12 mouse cellular contexts compared by ENCODE assay signal in the genomic region with DNA sequence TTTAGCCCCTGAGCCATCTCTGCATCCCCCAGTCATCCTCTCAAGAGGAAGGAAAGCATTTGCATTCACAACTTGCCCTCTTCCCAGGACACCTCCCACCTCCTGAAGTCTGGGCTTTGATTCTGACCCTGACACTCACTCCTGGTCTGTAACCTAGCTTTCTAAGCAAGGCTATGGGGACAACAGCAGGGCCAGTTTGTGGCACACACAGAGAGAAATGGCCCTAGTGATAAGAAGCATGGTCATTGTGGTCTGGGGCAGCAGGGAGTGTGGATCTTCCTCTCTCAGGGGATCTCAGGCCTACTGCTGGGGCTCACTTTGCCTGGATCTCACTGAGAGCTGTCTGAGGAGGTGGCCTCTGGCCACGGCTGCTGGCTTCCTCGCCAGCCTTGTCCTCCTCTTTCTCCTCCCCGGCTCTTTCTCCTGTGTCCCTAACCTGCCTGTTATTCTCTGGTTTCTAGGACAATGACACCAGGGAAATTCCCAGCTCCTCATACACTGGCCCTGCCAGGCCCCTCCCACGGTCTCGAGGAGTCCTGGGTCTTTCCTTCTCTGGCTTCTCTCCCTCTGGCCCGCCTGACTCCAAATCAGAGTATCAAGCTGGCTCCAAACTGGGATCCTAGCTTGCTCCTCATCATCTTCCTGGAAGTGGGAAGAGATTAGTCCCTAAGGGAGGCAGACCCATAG. TPM values are rescaled to one million over a fixed set of nuclear protein-coding genes. Genes with fewer than 3 reads are reported as not detected.
DNase-seq lines count a peak whose midpoint lies in the region; ATAC-seq lines count a peak whose summit lies in the region.
"Had no signal": no experiment of that assay in that cellular context is flagged by ENCODE, and none has a peak within 500 bp of the region (broad histone marks: within the 10 kb centered on the region; RNA-seq: fewer than 3 reads in every experiment).

No protein-coding gene starts in this region.

- H3K4me2 ChIP-seq in heart, embryonic 13.5 days = peak overlapping the region; percentile 51
- no peak overlapping the region for H3K4me2 ChIP-seq in heart, embryonic 11.5 days
- H3K4me2 ChIP-seq in intestine, embryonic 15.5 days (replicated peaks) = peak overlapping the region; percentile 48
- H3K4me2 ChIP-seq in neural tube, embryonic 15.5 days = no peak overlapping the region

- no peaks in the 10 kb centered on the region for H3K36me3 ChIP-seq in heart, embryonic 13.5 days
- H3K36me3 ChIP-seq in heart, embryonic 11.5 days (ENCODE audit: control insufficient read depth, insufficient read depth, low read length) = no peaks in the 10 kb centered on the region
- no peaks in the 10 kb centered on the region for H3K36me3 ChIP-seq in intestine, embryonic 15.5 days
- H3K36me3 ChIP-seq in neural tube, embryonic 15.5 days = no peaks in the 10 kb centered on the region
- H3K36me3 ChIP-seq: forebrain, embryonic 10.5 days had no signal

- peak overlapping the region; percentile 46 for H3K27ac ChIP-seq in heart, embryonic 13.5 days (replicated peaks)
- H3K27ac ChIP-seq in heart, embryonic 11.5 days (ENCODE audit: low read depth, low read length) = no peak overlapping the region
- H3K27ac ChIP-seq in intestine, embryonic 15.5 days = peak overlapping the region; percentile 57; the same call in 1 of the 2 replicates
- no peak overlapping the region for H3K27ac ChIP-seq in neural tube, embryonic 15.5 days (replicated peaks)

- ATAC-seq in heart, embryonic 13.5 days (ENCODE audit: extremely low read depth, insufficient number of reproducible peaks, low FRiP score, low TSS enrichment) = no peak
- ATAC-seq in heart, embryonic 11.5 days (replicated peaks; ENCODE audit: insufficient number of reproducible peaks, low FRiP score, low TSS enrichment) = no peak
- no peak for ATAC-seq in intestine, embryonic 15.5 days
- ATAC-seq in neural tube, embryonic 15.5 days (ENCODE audit: low FRiP score) = no peak

- DNase-seq in CD4-positive helper T cell, adult 2 months (ENCODE audit: low read depth, low spot score) = peak; percentile 56
- DNase-seq in MN1 (ENCODE audit: low spot score) = peak; percentile 62
- DNase-seq in cerebellum, postnatal 36 days = no peak
- DNase-seq: kidney, adult 11 months; liver; right cerebral cortex, postnatal 25 days; thymus, adult 18-20 months had no signal

- WGBS in heart, embryonic 13.5 days = 67% methylated on average over 6 of the region's 6 CpGs
- 61% methylated on average over 6 of the region's 6 CpGs for WGBS in heart, embryonic 11.5 days (ENCODE audit: insufficient replicate concordance)
- 62% methylated on average over 6 of the region's 6 CpGs for WGBS in intestine, embryonic 15.5 days
- 75% methylated on average over 6 of the region's 6 CpGs for WGBS in neural tube, embryonic 15.5 days

- no peak overlapping the region for H3K4me3 ChIP-seq in heart, embryonic 13.5 days
- no peak overlapping the region for H3K4me3 ChIP-seq in heart, embryonic 11.5 days (ENCODE audit: low read depth, low read length)
- no peak overlapping the region for H3K4me3 ChIP-seq in intestine, embryonic 15.5 days (replicated peaks)
- no peak overlapping the region for H3K4me3 ChIP-seq in neural tube, embryonic 15.5 days (replicated peaks)
- H3K4me3 ChIP-seq: forebrain, embryonic 10.5 days had no signal

- no peaks in the 10 kb centered on the region for H3K27me3 ChIP-seq in heart, embryonic 13.5 days (replicated peaks)
- H3K27me3 ChIP-seq in heart, embryonic 11.5 days (ENCODE audit: control insufficient read depth, insufficient read depth, low read length) = no peaks in the 10 kb centered on the region
- H3K27me3 ChIP-seq in intestine, embryonic 15.5 days (replicated peaks) = no peaks in the 10 kb centered on the region
- H3K27me3 ChIP-seq in neural tube, embryonic 15.5 days (replicated peaks) = no peaks in the 10 kb centered on the region

- no peaks in the 10 kb centered on the region for H3K9me3 ChIP-seq in heart, embryonic 13.5 days
- no peaks in the 10 kb centered on the region for H3K9me3 ChIP-seq in heart, embryonic 11.5 days (replicated peaks; ENCODE audit: control insufficient read depth, low read length)
- H3K9me3 ChIP-seq in intestine, embryonic 15.5 days = no peaks in the 10 kb centered on the region
- H3K9me3 ChIP-seq in neural tube, embryonic 15.5 days (replicated peaks) = no peaks in the 10 kb centered on the region
- H3K9me3 ChIP-seq: forebrain, embryonic 10.5 days had no signal

- peaks cover 40% of the 10 kb centered on the region for H3K4me1 ChIP-seq in heart, embryonic 13.5 days
- H3K4me1 ChIP-seq in heart, embryonic 11.5 days (ENCODE audit: control insufficient read depth, insufficient read depth, low read length) = peaks cover 26% of the 10 kb centered on the region
- peaks cover 19% of the 10 kb centered on the region for H3K4me1 ChIP-seq in intestine, embryonic 15.5 days (replicated peaks)
- peaks cover 3% of the 10 kb centered on the region; the same call in 1 of the 2 replicates for H3K4me1 ChIP-seq in neural tube, embryonic 15.5 days

- H3K9ac ChIP-seq in heart, embryonic 13.5 days = 0 out of 2 replicates have a peak overlapping the region, but pooled peaks have one; percentile 50
- H3K9ac ChIP-seq in heart, embryonic 11.5 days (ENCODE audit: low read depth, low read length) = no peak overlapping the region
- no peak overlapping the region; the same call in 1 of the 2 replicates for H3K9ac ChIP-seq in intestine, embryonic 15.5 days
- H3K9ac ChIP-seq in neural tube, embryonic 15.5 days (replicated peaks) = no peak overlapping the region

RNA-seq across cellular contexts. Expression of a gene that starts 1.4 kb away (rescaled TPM):
- polyA plus RNA-seq in heart, embryonic 13.5 days (2015; fragmentation: Nextera tagmentation; extraction: Ambion mirVana) = 18.6 and 21.2 TPM in 2 replicates
- 16.0 and 16.8 TPM in 2 replicates for polyA plus RNA-seq in heart, embryonic 11.5 days (2014; fragmentation: Nextera tagmentation; extraction: Ambion mirVana)
- 22.7 and 24.5 TPM in 2 replicates for polyA plus RNA-seq in intestine, embryonic 15.5 days (2015; fragmentation: Nextera tagmentation; extraction: Ambion mirVana)
- polyA plus RNA-seq in neural tube, embryonic 15.5 days (2015; fragmentation: Nextera tagmentation; extraction: Ambion mirVana) = 20.0 and 23.2 TPM in 2 replicates

RNA-seq across cellular contexts. Expression of a gene that starts 59.1 kb away (rescaled TPM):
- polyA plus RNA-seq in heart, embryonic 13.5 days (2015; fragmentation: Nextera tagmentation; extraction: Ambion mirVana) = 1,129 and 1,294 TPM in 2 replicates
- 1,579 and 1,713 TPM in 2 replicates for polyA plus RNA-seq in heart, embryonic 11.5 days (2014; fragmentation: Nextera tagmentation; extraction: Ambion mirVana)
- 308 and 352 TPM in 2 replicates for polyA plus RNA-seq in intestine, embryonic 15.5 days (2015; fragmentation: Nextera tagmentation; extraction: Ambion mirVana)
- polyA plus RNA-seq in neural tube, embryonic 15.5 days (2015; fragmentation: Nextera tagmentation; extraction: Ambion mirVana) = 69.2 and 82.4 TPM in 2 replicates

Comparison
In these comparisons a context has a peak if more than half of its experiments do, and no peak if none do; other contexts are left out.
1. H3K27ac ChIP-seq: peak in heart, embryonic 13.5 days (single experiment) and intestine, embryonic 15.5 days (single experiment); none in heart, embryonic 11.5 days (single experiment) and neural tube, embryonic 15.5 days (single experiment).
2. H3K4me2 ChIP-seq: peak in heart, embryonic 13.5 days (single experiment) and intestine, embryonic 15.5 days (single experiment); none in heart, embryonic 11.5 days (single experiment) and neural tube, embryonic 15.5 days (single experiment).
3. DNase-seq: peak in CD4-positive helper T cell, adult 2 months (single experiment) and MN1 (single experiment); none in cerebellum, postnatal 36 days (0 of 2).